Mouse (Mus musculus) kidney, postnatal 0 days (tissue): ENCODE data around the gene Ndc1. TPM values are rescaled to one million over a fixed set of nuclear protein-coding genes. Genes with fewer than 3 reads are reported as not detected.

Source experiments
- ATAC-seq: fragments of 200-750 bp; cut with Nextera tagmentation; replicated peaks from 2 replicates; pipeline ENCODE4 v1.8.0; 2017; ENCODE audit warnings: low read depth, moderate number of reproducible peaks, moderate TSS enrichment, moderate library complexity; ENCODE audit not compliant: low FRiP score
- DNase-seq: peaks from one replicate; pipeline ENCODE4 v3.0.0-alpha.2; 2016; ENCODE audit warnings: low spot score
- H3K27ac ChIP-seq: fragments of 300-500 bp; sonication (generic); 2 replicates; pipeline ENCODE4 v1.5.1; 2014; ENCODE audit warnings: mild to moderate bottlenecking
- H3K27me3 ChIP-seq: fragments of 300-500 bp; sonication (generic); 2 replicates; pipeline ENCODE4 v1.6.1; 2014; ENCODE audit warnings: low read length, mixed read lengths; ENCODE audit not compliant: insufficient read depth
- H3K36me3 ChIP-seq: fragments of 300-500 bp; sonication (generic); 2 replicates; pipeline ENCODE4 v1.6.1; 2014; ENCODE audit warnings: low read length, mixed read lengths; ENCODE audit not compliant: insufficient read depth
- H3K4me1 ChIP-seq: fragments of 300-500 bp; sonication (generic); replicated peaks from 2 replicates; pipeline ENCODE4 v1.6.1; 2014; ENCODE audit warnings: antibody characterized with exemption, low read length, mixed read lengths; ENCODE audit not compliant: insufficient read depth
- H3K4me2 ChIP-seq: fragments of 300-500 bp; sonication (generic); 2 replicates; pipeline ENCODE4 v1.6.1; 2014; ENCODE audit warnings: mild to moderate bottlenecking, low read length, moderate library complexity, mixed read lengths
- H3K4me3 ChIP-seq: fragments of 300-500 bp; sonication (generic); replicated peaks from 2 replicates; pipeline ENCODE4 v1.5.1; 2014; ENCODE audit warnings: low read depth, low read length
- H3K9ac ChIP-seq: fragments of 300-500 bp; sonication (generic); 2 replicates; pipeline ENCODE4 v1.6.1; 2014; ENCODE audit warnings: low read depth, low read length
- H3K9me3 ChIP-seq: fragments of 300-500 bp; sonication (generic); replicated peaks from 2 replicates; pipeline ENCODE4 v1.6.1; 2016; ENCODE audit warnings: low read length, inconsistent platforms, mixed read lengths
- CTCF ChIP-seq: IDR thresholded peaks from 2 replicates; pipeline ENCODE4 v1.5.1; 2016; ENCODE audit warnings: antibody characterized with exemption, low read depth, mild to moderate bottlenecking, moderate library complexity
- whole genome bisulfite sequencing: fragments of 180-500 bp; shearing (Covaris S2); extraction: QIAGEN DNeasy Blood & Tissue Kit; methylation state at CpG from one replicate; pipeline ENCODE4 v1.1.7; 2014; 5-methylcytosine and 5-hydroxymethylcytosine counted together
- polyA plus RNA-seq: library from polyadenylated mRNA; unstranded; fragments of >200 nt; fragmentation: Nextera tagmentation; extraction: Ambion mirVana; gene quantifications from 2 replicates; pipeline ENCODE4 v1.2.1, GENCODE M21; 2015

Ndc1 gene
- 19.0 and 21.1 TPM in 2 replicates for polyA plus RNA-seq

DNA sequence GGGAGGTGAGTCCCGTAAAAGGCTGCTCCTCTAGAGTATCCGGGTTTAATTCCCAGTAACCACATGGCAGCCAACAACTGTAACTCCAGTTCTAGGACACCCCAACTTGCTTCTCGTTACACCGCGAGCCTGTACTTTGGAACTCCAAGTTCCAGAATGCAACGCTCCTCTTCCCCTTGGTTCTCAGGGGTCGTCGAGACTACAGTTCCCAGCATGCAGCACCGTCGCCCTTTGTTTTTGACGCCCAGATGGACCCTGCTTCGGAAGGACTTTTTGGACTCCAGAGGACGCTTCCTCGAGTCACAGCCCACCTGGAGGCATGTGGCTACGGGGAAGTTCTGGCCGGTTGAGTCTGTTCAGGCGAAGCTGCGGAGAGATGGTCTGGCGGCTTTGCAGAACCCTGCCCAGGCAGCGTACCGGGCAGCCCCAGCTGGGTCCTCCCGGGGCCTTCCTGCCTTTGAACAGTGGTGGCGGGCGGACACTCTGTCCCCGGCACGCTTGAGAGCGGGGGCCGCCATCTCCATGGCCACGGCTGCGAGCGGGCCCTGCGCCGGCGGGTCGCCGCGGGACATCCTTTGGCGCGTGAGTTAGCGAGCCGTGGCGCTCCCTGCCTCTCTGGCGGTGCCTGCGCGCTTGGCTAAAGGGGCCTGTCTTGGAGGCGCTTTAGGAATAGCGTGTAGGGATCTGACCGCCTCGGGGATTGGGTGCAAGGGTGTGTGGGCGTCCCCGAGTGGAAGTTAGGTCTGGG lies at the start of gene Ndc1:
TSS of gene Ndc1 (plus strand) at position 218 of the 748 bp plus-strand sequence.
- Histone ChIP-seq H3K4me3 (peak within 1 kb of the TSS; percentile 73), H3K27me3 (no peaks in the 10 kb centered on the region), H3K9me3 (no peaks in the 10 kb centered on the region), H3K9ac (peak within 1 kb of the TSS; percentile 83), H3K4me2 (peak within 1 kb of the TSS; percentile 68), H3K36me3 (0 out of 2 replicates have a peak, but pooled peaks cover 15% of the 10 kb centered on the region), H3K4me1 (no peaks in the 10 kb centered on the region), H3K27ac (peak within 1 kb of the TSS; percentile 96)
- DNase-seq (peak; percentile 96), ATAC-seq (peak; percentile 96)
- WGBS, result under 1% methylated on average over 51 of the region's 51 CpGs
- TF ChIP-seq CTCF, result no peak; the same call in 1 of the 2 replicates

DNA sequence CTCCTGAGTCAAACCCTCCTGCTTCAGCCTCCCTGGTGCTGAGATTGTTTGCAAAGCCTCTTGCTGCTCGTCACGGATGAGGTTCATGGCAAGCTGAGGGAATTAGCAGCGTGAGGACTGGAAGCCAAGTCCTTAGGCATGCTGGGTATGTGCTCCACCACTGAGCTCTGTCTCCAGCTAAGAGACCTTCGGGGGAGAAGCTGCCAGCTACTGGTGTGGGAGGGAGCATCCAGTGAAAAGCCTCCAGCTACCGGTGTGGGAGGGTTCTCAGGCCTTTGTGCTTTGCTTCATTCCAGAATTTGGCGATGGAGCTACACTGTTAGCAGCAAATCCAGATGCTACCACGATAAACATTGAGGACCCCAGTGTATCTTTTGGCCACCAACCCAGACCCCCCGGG lies 48.9 kb upstream of the Ndc1 start:
- peaks cover 19% of the 10 kb centered on the region; the same call in 1 of the 2 replicates for H3K36me3 ChIP-seq
- H3K27ac ChIP-seq, result no peak overlapping the region
- DNase-seq, result no peak
- no peaks in the 10 kb centered on the region for H3K27me3 ChIP-seq
- no peak overlapping the region for H3K4me2 ChIP-seq
- no peak overlapping the region for H3K9ac ChIP-seq
- ATAC-seq, result no peak
- H3K4me3 ChIP-seq, result no peak overlapping the region
- TF ChIP-seq CTCF, result no peak
- 68% methylated on average over 8 of the region's 8 CpGs for WGBS
- no peaks in the 10 kb centered on the region for H3K4me1 ChIP-seq
- no peaks in the 10 kb centered on the region for H3K9me3 ChIP-seq

DNA sequence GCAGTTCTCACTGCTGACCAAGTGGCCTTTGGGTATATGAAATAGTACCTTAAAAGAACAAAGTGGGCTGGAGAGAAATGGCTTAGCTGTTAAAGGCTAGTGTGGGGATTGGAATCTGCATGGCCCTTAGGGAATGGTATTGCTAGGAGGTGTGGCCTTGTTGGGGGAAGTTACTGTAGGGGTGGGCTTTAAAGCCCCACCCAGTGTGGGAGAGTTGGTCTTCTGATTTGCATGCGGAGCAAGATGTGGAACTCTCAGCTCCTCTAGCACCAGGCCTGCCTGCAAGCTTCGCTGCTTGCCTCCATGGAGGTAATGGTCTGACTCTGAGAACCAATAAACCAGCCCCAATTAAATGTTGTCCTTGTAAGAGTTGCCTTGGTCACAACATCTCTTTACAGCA lies 46.5 kb upstream of the Ndc1 start:
- no peak for ATAC-seq
- WGBS, result 53% methylated on average over 2 of the region's 2 CpGs
- peaks cover 26% of the 10 kb centered on the region; the same call in 1 of the 2 replicates for H3K36me3 ChIP-seq

DNA sequence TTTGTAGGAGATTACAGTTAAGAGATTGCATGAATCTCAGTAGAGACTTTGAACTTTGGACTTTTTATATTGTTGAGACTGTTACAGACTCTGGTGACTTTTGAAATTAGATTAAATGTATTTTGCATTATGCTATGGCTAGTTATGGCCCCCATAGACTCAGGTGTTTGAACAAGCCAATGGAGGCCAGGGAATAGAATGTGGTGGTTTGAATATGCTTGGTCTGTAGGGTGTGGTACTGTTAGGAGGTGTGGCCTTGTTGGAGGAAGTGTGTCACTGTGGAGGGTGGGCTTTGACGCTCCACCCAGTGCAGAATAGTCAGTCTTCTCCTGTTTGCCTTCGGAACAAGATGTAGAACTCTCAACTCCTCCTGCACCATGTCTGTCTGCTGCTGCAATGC lies 44.5 kb upstream of the Ndc1 start:
- Histone ChIP-seq H3K4me3 (no peak overlapping the region), H3K27ac (no peak overlapping the region), H3K27me3 (no peaks in the 10 kb centered on the region), H3K4me2 (no peak overlapping the region), H3K9me3 (no peaks in the 10 kb centered on the region), H3K4me1 (no peaks in the 10 kb centered on the region), H3K36me3 (peaks cover 23% of the 10 kb centered on the region; the same call in 1 of the 2 replicates), H3K9ac (no peak overlapping the region)
- DNase-seq (no peak), ATAC-seq (no peak)
- 96% methylated on average over 2 of the region's 2 CpGs for WGBS
- no peak for TF ChIP-seq CTCF

More for the DNA sequence above, 46.5 kb upstream of the Ndc1 start:
- Histone ChIP-seq H3K9ac (no peak overlapping the region), H3K9me3 (no peaks in the 10 kb centered on the region), H3K27ac (no peak overlapping the region), H3K27me3 (no peaks in the 10 kb centered on the region), H3K4me2 (no peak overlapping the region), H3K4me1 (no peaks in the 10 kb centered on the region), H3K4me3 (no peak overlapping the region)
- DNase-seq, result peak; percentile 27
- TF ChIP-seq CTCF, result no peak

DNA sequence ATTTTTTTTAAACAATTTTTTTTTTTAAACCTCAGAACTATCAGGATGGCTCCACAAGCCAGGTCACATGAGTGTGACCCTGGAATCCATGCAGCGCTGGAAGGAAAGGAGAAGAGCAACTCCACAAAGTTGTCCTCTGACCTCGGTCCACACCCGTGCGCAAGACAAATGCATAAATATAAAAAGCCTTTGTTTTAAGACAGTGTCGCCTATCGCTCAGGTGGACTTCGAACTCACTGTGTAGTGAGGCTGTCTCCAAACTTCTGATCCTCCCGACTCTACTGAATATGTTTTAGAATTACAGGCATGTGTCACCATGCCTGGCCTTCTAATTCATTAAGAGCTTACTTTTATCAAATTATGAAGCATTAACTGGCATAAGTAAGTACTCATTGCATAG lies 39.1 kb upstream of the Ndc1 start:
- H3K27me3 ChIP-seq, result no peaks in the 10 kb centered on the region

DNA sequence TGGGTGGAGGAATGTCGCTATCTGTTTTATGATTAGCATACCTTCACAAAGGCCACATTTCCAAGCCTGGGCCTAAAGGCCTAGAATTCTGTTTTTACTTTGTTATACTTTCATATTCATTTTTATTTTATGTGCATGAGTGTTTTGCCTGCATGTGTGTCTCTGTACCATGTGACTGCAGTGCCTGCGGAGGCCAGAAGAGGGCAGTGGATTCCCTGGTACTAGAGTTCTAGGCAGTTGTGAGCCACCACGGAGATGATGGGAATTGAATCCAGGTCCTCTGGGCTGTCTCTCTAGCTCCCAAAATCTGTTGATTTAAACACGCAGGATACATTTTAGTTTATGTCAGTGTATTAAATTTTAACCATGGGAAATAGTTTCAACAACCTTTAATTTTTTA lies 34.1 kb upstream of the Ndc1 start:
- no peak overlapping the region for H3K4me3 ChIP-seq
- H3K4me2 ChIP-seq, result no peak overlapping the region
- DNase-seq (no peak), ATAC-seq (no peak)
- no peak overlapping the region for H3K27ac ChIP-seq
- no peaks in the 10 kb centered on the region for H3K9me3 ChIP-seq
- no peak overlapping the region for H3K9ac ChIP-seq
- no peaks in the 10 kb centered on the region for H3K4me1 ChIP-seq
- no peaks in the 10 kb centered on the region for H3K27me3 ChIP-seq
- TF ChIP-seq CTCF, result peak; percentile 31; the same call in 1 of the 2 replicates
- WGBS, result 95% methylated on average over 4 of the region's 4 CpGs
- H3K36me3 ChIP-seq, result no peaks in the 10 kb centered on the region

More for the DNA sequence above, 39.1 kb upstream of the Ndc1 start:
- H3K4me2 ChIP-seq, result no peak overlapping the region
- no peak for TF ChIP-seq CTCF
- no peaks in the 10 kb centered on the region for H3K4me1 ChIP-seq
- H3K9ac ChIP-seq, result no peak overlapping the region
- no peaks in the 10 kb centered on the region for H3K9me3 ChIP-seq
- no peak overlapping the region for H3K4me3 ChIP-seq
- DNase-seq, result no peak
- H3K27ac ChIP-seq, result no peak overlapping the region
- peaks cover 6% of the 10 kb centered on the region; the same call in 1 of the 2 replicates for H3K36me3 ChIP-seq
- ATAC-seq, result no peak
- WGBS, result 91% methylated on average over 8 of the region's 8 CpGs
